Mouse (Mus musculus) layer of hippocampus, adult 2 months (tissue): ENCODE measurements at regions not wholly inside any gene's neighbourhood (a gene's known extent, or its start where the extent isn't known, plus 50 kb on each side); places are given as distances from the start of the nearest gene placed in this dataset.
"Not testable (repeated sequence)": the region's sequence is repeated elsewhere in the genome, so short reads cannot be mapped to it uniquely, and the experiment has no call there.

ENCODE experiments used
- DNase-seq, 2 experiments: peaks; one replicate each; pipeline ENCODE4 v3.0.0; 2022; ENCODE audit warnings: low spot score in 2 of 2
- H3K27ac ChIP-seq: fragments of 200-600 bp; 2 replicates; pipeline ENCODE4 v1.8.1; 2022
- H3K4me3 ChIP-seq: fragments of 200-600 bp; 2 replicates; pipeline ENCODE4 v1.8.1; 2022; ENCODE audit warnings: mild to moderate bottlenecking
- CTCF ChIP-seq: fragments of 200-600 bp; conservative IDR thresholded peaks from 2 replicates; pipeline ENCODE4 v1.8.1; 2022; ENCODE audit warnings: antibody characterized with exemption, mild to moderate bottlenecking, moderate library complexity

GRCm38 (mm10) chr1:83862541-83862940 is 454.5 kb upstream of the Sphkap start:
- no peak for TF ChIP-seq CTCF
- Histone ChIP-seq H3K4me3 (no peak overlapping the region), H3K27ac (no peak overlapping the region)
- no peak for DNase-seq

GRCm38 (mm10) chr1:83862128-83862527 is 454.1 kb upstream of the Sphkap start:
- Histone ChIP-seq H3K27ac (no peak overlapping the region), H3K4me3 (no peak overlapping the region)
- no peak for DNase-seq
- TF ChIP-seq CTCF, result no peak

- DNase-seq, result no peak
- H3K27ac ChIP-seq, result no peak overlapping the region
- no peak for TF ChIP-seq CTCF
- no peak overlapping the region for H3K4me3 ChIP-seq
These were observed 451.9 kb upstream of the Sphkap start for GRCm38 (mm10) chr1:83859732-83860424.

- no peak overlapping the region for H3K27ac ChIP-seq
- H3K4me3 ChIP-seq, result no peak overlapping the region
- DNase-seq, result no peak
- TF ChIP-seq CTCF, result no peak
These were observed 446.0 kb upstream of the Sphkap start for GRCm38 (mm10) chr1:83853996-83854395.

GRCm38 (mm10) chr1:83851081-83851480 is 443.1 kb upstream of the Sphkap start:
- H3K4me3 ChIP-seq, result no peak overlapping the region
- peak in 1 of 2 experiments; percentile 2 for DNase-seq
- H3K27ac ChIP-seq, result no peak overlapping the region
- no peak for TF ChIP-seq CTCF

- Histone ChIP-seq H3K4me3 (no peak overlapping the region), H3K27ac (no peak overlapping the region)
- TF ChIP-seq CTCF, result no peak
- DNase-seq, result no peak
These were observed 440.4 kb upstream of the Sphkap start for GRCm38 (mm10) chr1:83848414-83848813.

- no peak for DNase-seq
- Histone ChIP-seq H3K27ac (no peak overlapping the region), H3K4me3 (no peak overlapping the region)
- TF ChIP-seq CTCF, result no peak
These were observed 440.0 kb upstream of the Sphkap start for GRCm38 (mm10) chr1:83847992-83848391.

GRCm38 (mm10) chr1:83844827-83845379 is 436.9 kb upstream of the Sphkap start:
- H3K27ac ChIP-seq, result no peak overlapping the region
- H3K4me3 ChIP-seq, result no peak overlapping the region
- no peak for TF ChIP-seq CTCF
- no peak for DNase-seq

- Histone ChIP-seq H3K27ac (no peak overlapping the region), H3K4me3 (no peak overlapping the region)
- DNase-seq, result no peak
- no peak for TF ChIP-seq CTCF
These were observed 428.0 kb upstream of the Sphkap start for GRCm38 (mm10) chr1:83835965-83836364.

- DNase-seq, result no peak
- Histone ChIP-seq H3K4me3 (no peak overlapping the region), H3K27ac (no peak overlapping the region)
- TF ChIP-seq CTCF, result no peak
These were observed 424.9 kb upstream of the Sphkap start for GRCm38 (mm10) chr1:83832946-83833345.

- Histone ChIP-seq H3K27ac (no peak overlapping the region), H3K4me3 (no peak overlapping the region)
- no peak for DNase-seq
- TF ChIP-seq CTCF, result no peak
These were observed 424.0 kb upstream of the Sphkap start for GRCm38 (mm10) chr1:83831900-83832535.

GRCm38 (mm10) chr1:83830025-83830645 is 422.1 kb upstream of the Sphkap start:
- no peak overlapping the region for H3K4me3 ChIP-seq
- peak; percentile 5 to 11 for DNase-seq
- no peak for TF ChIP-seq CTCF
- 0 out of 2 replicates have a peak overlapping the region, but pooled peaks have one; percentile 23 for H3K27ac ChIP-seq

- TF ChIP-seq CTCF, result peak; percentile 60
- DNase-seq, H3K4me3 ChIP-seq, H3K27ac ChIP-seq: not testable (repeated sequence)
These were observed 403.2 kb upstream of the Sphkap start for GRCm38 (mm10) chr1:83811162-83811561.
